Mouse (Mus musculus) erythroblast, embryonic 14.5 days (primary cell): ENCODE results near the gene Hddc3. TPM values are rescaled to one million over a fixed set of nuclear protein-coding genes. Genes with fewer than 3 reads are reported as not detected.

ENCODE experiments used
- H3K27me3 ChIP-seq: 2 replicates; pipeline ENCODE4 v1.6.1; 2012; ENCODE audit warnings: inconsistent platforms; ENCODE audit not compliant: control insufficient read depth
- H3K36me3 ChIP-seq: 2 replicates; pipeline ENCODE4 v1.6.1; 2012; ENCODE audit warnings: mild to moderate bottlenecking, inconsistent platforms; ENCODE audit not compliant: control insufficient read depth
- H3K4me1 ChIP-seq: 2 replicates; pipeline ENCODE4 v1.6.1; 2012; ENCODE audit warnings: inconsistent platforms; ENCODE audit not compliant: control insufficient read depth
- H3K4me3 ChIP-seq: replicated peaks from 2 replicates; pipeline ENCODE3; 2012; ENCODE audit warnings: moderate library complexity, mild to moderate bottlenecking, inconsistent platforms
- H3K9me3 ChIP-seq: 2 replicates; pipeline ENCODE4 v1.6.1; 2012; ENCODE audit warnings: low read length, inconsistent platforms, mixed read lengths; ENCODE audit not compliant: control insufficient read depth
- GATA1 ChIP-seq: IDR thresholded peaks from 2 replicates; pipeline ENCODE4 v1.6.1; 2012; ENCODE audit warnings: low read length, inconsistent platforms, mixed read lengths
- TAL1 ChIP-seq: IDR thresholded peaks from 3 replicates; pipeline ENCODE4 v1.6.1; 2012; ENCODE audit warnings: low read length, inconsistent platforms, mixed read lengths
- polyA plus RNA-seq: library from polyadenylated mRNA; stranded (reverse); fragments of >175 nt; gene quantifications from 2 replicates; pipeline ENCODE4 v1.2.3, GENCODE M21; 2012

Hddc3 gene
- polyA plus RNA-seq, result 1.4 and 1.8 TPM in 2 replicates

GRCm38 (mm10) chr7:80342858-80343257, at the start of gene Hddc3:
Gene Hddc3 (plus strand): TSS chr7:80343104.
- Histone ChIP-seq H3K4me1 (peaks cover 56% of the 10 kb centered on the region), H3K27me3 (no peaks in the 10 kb centered on the region), H3K4me3 (peak within 1 kb of the TSS; percentile 73), H3K9me3 (no peaks in the 10 kb centered on the region), H3K36me3 (peaks cover 3% of the 10 kb centered on the region)
- TF ChIP-seq TAL1 (no peak), GATA1 (no peak)

GRCm38 (mm10) chr7:80294062-80294763, 48.7 kb upstream of the Hddc3 start, which contains the start of gene Prc1:
Gene Prc1 (plus strand): TSS chr7:80294450.
- Histone ChIP-seq H3K4me3 (peak within 1 kb of the TSS; percentile 100), H3K9me3 (no peaks in the 10 kb centered on the region), H3K27me3 (no peaks in the 10 kb centered on the region), H3K4me1 (peaks cover 54% of the 10 kb centered on the region), H3K36me3 (peaks cover 65% of the 10 kb centered on the region)
- TF ChIP-seq TAL1, result no peak
- no peak for TF ChIP-seq GATA1

- no peak for TF ChIP-seq GATA1
- no peak for TF ChIP-seq TAL1
These were observed 47.9 kb upstream of the Hddc3 start for GRCm38 (mm10) chr7:80294764-80295648.

GRCm38 (mm10) chr7:80296462-80296861, 46.4 kb upstream of the Hddc3 start:
- Histone ChIP-seq H3K4me3 (peak overlapping the region; percentile 100), H3K36me3 (peaks cover 69% of the 10 kb centered on the region), H3K4me1 (peaks cover 62% of the 10 kb centered on the region), H3K9me3 (no peaks in the 10 kb centered on the region), H3K27me3 (no peaks in the 10 kb centered on the region)
- TF ChIP-seq GATA1 (no peak), TAL1 (no peak)

More at GRCm38 (mm10) chr7:80294764-80295648, 47.9 kb upstream of the Hddc3 start:
- Histone ChIP-seq H3K9me3 (no peaks in the 10 kb centered on the region), H3K36me3 (peaks cover 67% of the 10 kb centered on the region), H3K4me3 (peak overlapping the region; percentile 100), H3K4me1 (peaks cover 62% of the 10 kb centered on the region), H3K27me3 (no peaks in the 10 kb centered on the region)

GRCm38 (mm10) chr7:80297041-80297440, 45.9 kb upstream of the Hddc3 start:
- H3K36me3 ChIP-seq, result peaks cover 72% of the 10 kb centered on the region
- H3K9me3 ChIP-seq, result no peaks in the 10 kb centered on the region
- no peaks in the 10 kb centered on the region for H3K27me3 ChIP-seq
- H3K4me1 ChIP-seq, result peaks cover 60% of the 10 kb centered on the region
- TF ChIP-seq GATA1, result no peak
- no peak for TF ChIP-seq TAL1
- peak overlapping the region; percentile 100 for H3K4me3 ChIP-seq

- TF ChIP-seq GATA1, result no peak
- no peak for TF ChIP-seq TAL1
- H3K4me1 ChIP-seq, result peaks cover 44% of the 10 kb centered on the region
- H3K9me3 ChIP-seq, result no peaks in the 10 kb centered on the region
- peaks cover 86% of the 10 kb centered on the region for H3K36me3 ChIP-seq
- no peak overlapping the region for H3K4me3 ChIP-seq
- H3K27me3 ChIP-seq, result no peaks in the 10 kb centered on the region
These were observed 44.1 kb upstream of the Hddc3 start for GRCm38 (mm10) chr7:80298754-80299153.

- H3K4me1 ChIP-seq, result peaks cover 41% of the 10 kb centered on the region
- no peaks in the 10 kb centered on the region for H3K27me3 ChIP-seq
- H3K9me3 ChIP-seq, result no peaks in the 10 kb centered on the region
- TF ChIP-seq TAL1, result no peak
- TF ChIP-seq GATA1, result no peak
- H3K36me3 ChIP-seq, result peaks cover 94% of the 10 kb centered on the region
- peak overlapping the region; percentile 10 for H3K4me3 ChIP-seq
These were observed 43.3 kb upstream of the Hddc3 start for GRCm38 (mm10) chr7:80299568-80299967.

GRCm38 (mm10) chr7:80301522-80301921, 41.4 kb upstream of the Hddc3 start:
- TF ChIP-seq GATA1 (no peak), TAL1 (no peak)
- H3K4me3 ChIP-seq, result no peak overlapping the region
- no peaks in the 10 kb centered on the region for H3K27me3 ChIP-seq
- H3K9me3 ChIP-seq, result no peaks in the 10 kb centered on the region
- peaks cover 32% of the 10 kb centered on the region for H3K4me1 ChIP-seq
- peaks cover 100% of the 10 kb centered on the region for H3K36me3 ChIP-seq

- peaks cover 3% of the 10 kb centered on the region for H3K4me1 ChIP-seq
- peaks cover 100% of the 10 kb centered on the region for H3K36me3 ChIP-seq
- H3K27me3 ChIP-seq, result no peaks in the 10 kb centered on the region
- H3K4me3 ChIP-seq, result no peak overlapping the region
- no peaks in the 10 kb centered on the region for H3K9me3 ChIP-seq
- TF ChIP-seq TAL1 (no peak), GATA1 (no peak)
These were observed 35.1 kb upstream of the Hddc3 start for GRCm38 (mm10) chr7:80307766-80308165.
